Mouse (Mus musculus) limb, embryonic 14.5 days (tissue): ENCODE measurements around the gene Bmper. TPM values are rescaled to one million over a fixed set of nuclear protein-coding genes. Genes with fewer than 3 reads are reported as not detected.
A peak's percentile ranks its signal among the peaks of the same experiment; 100 is the strongest.

ENCODE experiments used
- ATAC-seq: fragments of 200-750 bp; cut with Nextera tagmentation; 2 replicates; pipeline ENCODE4 v1.8.0; 2017; ENCODE audit warnings: low read depth, moderate number of reproducible peaks, moderate TSS enrichment; ENCODE audit not compliant: low FRiP score
- DNase-seq: peaks from one replicate; pipeline ENCODE4 v3.0.0-alpha.2; 2015; ENCODE audit warnings: low spot score
- H3K27ac ChIP-seq: fragments of 300-500 bp; sonication (generic); replicated peaks from 2 replicates; pipeline ENCODE4 v1.5.1; 2014; ENCODE audit warnings: low read depth, mild to moderate bottlenecking, low read length, moderate library complexity, mixed read lengths
- H3K27me3 ChIP-seq: fragments of 300-500 bp; sonication (generic); 2 replicates; pipeline ENCODE4 v1.6.1; 2014; ENCODE audit warnings: low read length, mixed read lengths; ENCODE audit not compliant: control insufficient read depth, insufficient read depth
- H3K36me3 ChIP-seq: fragments of 300-500 bp; sonication (generic); 2 replicates; pipeline ENCODE4 v1.6.1; 2014; ENCODE audit warnings: mild to moderate bottlenecking, low read length, moderate library complexity, mixed read lengths; ENCODE audit not compliant: control insufficient read depth, insufficient read depth
- H3K4me1 ChIP-seq: fragments of 300-500 bp; sonication (generic); 2 replicates; pipeline ENCODE4 v1.6.1; 2014; ENCODE audit warnings: antibody characterized with exemption, low read length, mixed read lengths; ENCODE audit not compliant: control insufficient read depth, insufficient read depth
- H3K4me2 ChIP-seq: fragments of 300-500 bp; sonication (generic); replicated peaks from 2 replicates; pipeline ENCODE4 v1.6.1; 2014; ENCODE audit warnings: low read depth, mild to moderate bottlenecking, low read length, moderate library complexity; ENCODE audit not compliant: severe bottlenecking
- H3K4me3 ChIP-seq: fragments of 300-500 bp; sonication (generic); replicated peaks from 2 replicates; pipeline ENCODE4 v1.5.1; 2014; ENCODE audit warnings: low read length
- H3K9ac ChIP-seq: fragments of 300-500 bp; sonication (generic); 2 replicates; pipeline ENCODE4 v1.6.1; 2014; ENCODE audit warnings: mild to moderate bottlenecking, low read depth, low read length, moderate library complexity; ENCODE audit not compliant: severe bottlenecking
- H3K9me3 ChIP-seq: fragments of 300-500 bp; sonication (generic); 2 replicates; pipeline ENCODE4 v1.6.1; 2016; ENCODE audit warnings: low read length; ENCODE audit not compliant: control insufficient read depth
- POLR2A ChIP-seq: fragments of 200-500 bp; IDR thresholded peaks from 2 replicates; pipeline ENCODE4 v1.8.0; 2012; ENCODE audit warnings: inconsistent platforms, mild to moderate bottlenecking, moderate library complexity, borderline replicate concordance; ENCODE audit not compliant: insufficient read depth, insufficient read length; ENCODE audit errors: extremely low read depth
- WGBS: fragments of 180-500 bp; shearing (Covaris S2); extraction: QIAGEN DNeasy Blood & Tissue Kit; methylation state at CpG from one replicate; pipeline ENCODE4 v1.1.7; 2014; 5-methylcytosine and 5-hydroxymethylcytosine counted together
- polyA plus RNA-seq, 2 experiments: library from polyadenylated mRNA; depleted of rRNA in 1 of 2; stranded (reverse) in 1 of 2; unstranded in 1 of 2; fragments of >200 nt; fragmentation: Nextera tagmentation in 1 of 2; extraction: Ambion mirVana in 1 of 2; gene quantifications; 2 replicates each; pipeline versions ENCODE4 v1.2.1 to v1.2.3; 2012 to 2014

The Bmper gene
- polyA plus RNA-seq, 2 experiments: 13.1 to 15.7 TPM

DNA sequence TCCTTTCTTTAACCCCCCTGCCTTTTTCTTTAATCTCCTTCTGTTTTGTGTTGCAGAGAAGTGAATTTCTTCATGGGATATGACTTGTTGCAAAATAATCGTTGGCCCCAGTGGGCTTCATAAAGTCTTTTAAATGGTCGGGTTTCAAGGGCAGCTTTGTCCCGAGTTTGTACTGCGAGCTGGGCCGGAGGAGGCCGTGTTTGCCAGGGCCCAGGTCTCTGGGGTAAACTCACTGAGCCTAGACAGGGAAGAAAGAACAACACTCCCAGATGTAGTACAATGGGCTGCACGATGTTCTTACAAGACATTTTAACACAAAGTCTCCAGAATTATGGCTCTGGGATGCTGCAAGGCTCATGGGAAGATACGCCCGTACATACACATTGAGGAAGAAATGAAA lies 23.5 kb downstream of the Bmper start:
- no peaks in the 10 kb centered on the region; the same call in 1 of the 2 replicates for H3K27me3 ChIP-seq
- H3K27ac ChIP-seq: no peak overlapping the region
- no peak overlapping the region for H3K9ac ChIP-seq
- TF ChIP-seq POLR2A: no peak
- ATAC-seq: no peak; the same call in 1 of the 2 replicates
- peaks cover 25% of the 10 kb centered on the region for H3K4me1 ChIP-seq
- WGBS: 46% methylated on average over 9 of the region's 9 CpGs
- H3K9me3 ChIP-seq: no peaks in the 10 kb centered on the region
- H3K4me3 ChIP-seq: no peak overlapping the region
- no peak overlapping the region for H3K4me2 ChIP-seq
- no peaks in the 10 kb centered on the region for H3K36me3 ChIP-seq
- DNase-seq: no peak

GRCm38 (mm10) chr9:23250026-23250425 lies 27.1 kb downstream of the Bmper start:
- Histone ChIP-seq H3K36me3 (no peaks in the 10 kb centered on the region), H3K4me3 (no peak overlapping the region), H3K27ac (no peak overlapping the region), H3K9ac (no peak overlapping the region), H3K4me2 (no peak overlapping the region), H3K9me3 (no peaks in the 10 kb centered on the region), H3K4me1 (peaks cover 43% of the 10 kb centered on the region), H3K27me3 (no peaks in the 10 kb centered on the region; the same call in 1 of the 2 replicates)
- peak; percentile 62; the same call in 1 of the 2 replicates for ATAC-seq
- WGBS: 8% methylated on average over 5 of the region's 5 CpGs
- DNase-seq: peak; percentile 76
- TF ChIP-seq POLR2A: no peak

DNA sequence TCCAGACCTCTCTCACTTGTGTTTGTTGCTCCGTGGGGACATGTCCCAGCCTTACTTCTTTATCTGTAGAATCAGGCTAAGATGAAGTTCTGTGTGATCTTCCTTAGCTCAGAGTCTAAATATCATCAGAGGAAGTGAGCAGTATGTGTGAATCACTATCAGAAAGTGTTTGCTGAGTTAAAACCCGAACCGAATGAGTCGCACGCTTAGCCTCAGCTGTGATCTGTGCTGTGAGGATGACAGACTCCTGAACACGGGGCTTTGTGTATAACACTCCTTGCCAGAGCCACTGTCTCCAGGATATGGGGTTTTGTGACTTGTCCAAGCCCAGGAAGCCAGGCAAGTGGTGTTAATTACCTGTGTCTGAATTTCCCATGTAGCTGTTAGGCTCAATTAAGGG lies 28.1 kb downstream of the Bmper start:
- H3K9me3 ChIP-seq: no peaks in the 10 kb centered on the region
- H3K36me3 ChIP-seq: no peaks in the 10 kb centered on the region
- TF ChIP-seq POLR2A: no peak
- H3K27me3 ChIP-seq: no peaks in the 10 kb centered on the region
- no peak overlapping the region for H3K4me3 ChIP-seq
- H3K4me2 ChIP-seq: no peak overlapping the region
- no peak for DNase-seq
- WGBS: 67% methylated on average over 6 of the region's 6 CpGs
- H3K27ac ChIP-seq: no peak overlapping the region
- H3K9ac ChIP-seq: no peak overlapping the region
- ATAC-seq: no peak
- peaks cover 33% of the 10 kb centered on the region for H3K4me1 ChIP-seq

DNA sequence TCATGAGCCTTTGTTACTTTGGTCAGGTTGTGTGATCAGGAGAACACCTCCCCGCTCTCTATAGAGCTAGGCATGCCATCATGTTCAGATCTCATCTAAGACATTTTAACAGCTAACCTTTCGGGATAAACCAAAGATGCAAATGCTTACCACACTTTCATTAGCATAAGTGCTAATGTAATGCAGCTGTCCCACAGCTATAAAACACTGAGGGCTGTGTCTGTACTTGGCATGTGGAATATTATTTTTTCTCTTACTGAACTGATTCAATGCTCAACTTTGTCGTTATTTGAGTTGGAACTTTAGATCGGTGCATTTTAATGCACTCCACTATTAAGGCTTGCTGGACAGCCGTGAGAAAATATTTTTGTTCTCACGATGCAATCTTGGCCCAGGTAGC lies 30.7 kb downstream of the Bmper start:
- Histone ChIP-seq H3K4me1 (peaks cover 19% of the 10 kb centered on the region), H3K27me3 (no peaks in the 10 kb centered on the region), H3K9me3 (no peaks in the 10 kb centered on the region), H3K4me2 (0 out of 2 replicates have a peak overlapping the region, but pooled peaks have one; percentile 45), H3K27ac (no peak overlapping the region), H3K9ac (no peak overlapping the region), H3K4me3 (no peak overlapping the region), H3K36me3 (no peaks in the 10 kb centered on the region)
- ATAC-seq: 0 out of 2 replicates have a peak, but pooled peaks have one; percentile 45
- peak; percentile 56 for DNase-seq
- no peak for TF ChIP-seq POLR2A
- 45% methylated on average over 6 of the region's 6 CpGs for WGBS

- 0 out of 2 replicates have a peak, but pooled peaks cover 5% of the 10 kb centered on the region for H3K9me3 ChIP-seq
- H3K4me2 ChIP-seq: peak overlapping the region; percentile 45
- no peak for TF ChIP-seq POLR2A
- peaks cover 19% of the 10 kb centered on the region for H3K4me1 ChIP-seq
- H3K9ac ChIP-seq: no peak overlapping the region
- H3K36me3 ChIP-seq: no peaks in the 10 kb centered on the region
- peak overlapping the region; percentile 16 for H3K4me3 ChIP-seq
- H3K27ac ChIP-seq: no peak overlapping the region
- WGBS: 36% methylated on average over 37 of the region's 37 CpGs
- ATAC-seq: no peak
- no peaks in the 10 kb centered on the region for H3K27me3 ChIP-seq
- DNase-seq: no peak
Observed at GRCm38 (mm10) chr9:23254237-23255214, 31.6 kb downstream of the Bmper start.
